Mouse (Mus musculus) heart, embryonic 15.5 days (tissue): ENCODE measurements around the gene Unc93b1. TPM values are rescaled to one million over a fixed set of nuclear protein-coding genes. Genes with fewer than 3 reads are reported as not detected.
A peak's percentile ranks its signal among the peaks of the same experiment; 100 is the strongest.

ENCODE experiments used
- ATAC-seq: fragments of 200-750 bp; cut with Nextera tagmentation; replicated peaks from 2 replicates; pipeline ENCODE4 v1.8.0; 2017; ENCODE audit warnings: low read depth, moderate TSS enrichment; ENCODE audit not compliant: insufficient number of reproducible peaks, insufficient read depth, low FRiP score
- H3K27ac ChIP-seq: fragments of 300-500 bp; sonication (generic); 2 replicates; pipeline ENCODE4 v1.5.1; 2015; ENCODE audit warnings: mild to moderate bottlenecking, inconsistent platforms
- H3K27me3 ChIP-seq: fragments of 300-500 bp; sonication (generic); 2 replicates; pipeline ENCODE4 v1.6.1; 2015; ENCODE audit warnings: inconsistent platforms
- H3K36me3 ChIP-seq: fragments of 300-500 bp; sonication (generic); 2 replicates; pipeline ENCODE4 v1.6.1; 2015; ENCODE audit warnings: mild to moderate bottlenecking, inconsistent platforms
- H3K4me1 ChIP-seq: fragments of 300-500 bp; sonication (generic); replicated peaks from 2 replicates; pipeline ENCODE4 v1.6.1; 2015; ENCODE audit warnings: inconsistent platforms
- H3K4me2 ChIP-seq: fragments of 300-500 bp; sonication (generic); 2 replicates; pipeline ENCODE4 v1.6.1; 2015; ENCODE audit warnings: inconsistent platforms, mild to moderate bottlenecking, moderate library complexity
- H3K4me3 ChIP-seq: fragments of 300-500 bp; sonication (generic); 2 replicates; pipeline ENCODE4 v1.5.1; 2015; ENCODE audit warnings: mild to moderate bottlenecking, inconsistent platforms
- H3K9ac ChIP-seq: fragments of 300-500 bp; sonication (generic); 2 replicates; pipeline ENCODE4 v1.6.1; 2015; ENCODE audit warnings: mild to moderate bottlenecking, inconsistent platforms
- H3K9me3 ChIP-seq: fragments of 300-500 bp; sonication (generic); replicated peaks from 2 replicates; pipeline ENCODE4 v1.6.1; 2016; ENCODE audit warnings: inconsistent platforms
- WGBS: fragments of 180-500 bp; shearing (Covaris S2); methylation state at CpG from one replicate; pipeline ENCODE4 v1.1.7; 2015; ENCODE audit warnings: mixed read lengths; 5-methylcytosine and 5-hydroxymethylcytosine counted together
- polyA plus RNA-seq: library from polyadenylated mRNA; unstranded; fragments of >200 nt; fragmentation: Nextera tagmentation; extraction: Ambion mirVana; gene quantifications from 2 replicates; pipeline ENCODE4 v1.2.1, GENCODE M21; 2015

Unc93b1 gene
- 15.0 and 21.8 TPM in 2 replicates for polyA plus RNA-seq

GRCm38 (mm10) chr19:3935032-3935895 lies at the start of gene Unc93b1:
Gene Unc93b1 (plus strand): TSS chr19:3935186.
- Histone ChIP-seq H3K27ac (peak within 1 kb of the TSS; percentile 60), H3K9ac (peak within 1 kb of the TSS; percentile 67), H3K36me3 (no peaks in the 10 kb centered on the region), H3K9me3 (no peaks in the 10 kb centered on the region), H3K4me2 (peak within 1 kb of the TSS; percentile 97), H3K4me3 (peak within 1 kb of the TSS; percentile 66), H3K27me3 (no peaks in the 10 kb centered on the region), H3K4me1 (peaks cover 22% of the 10 kb centered on the region)
- WGBS: 7% methylated on average over 42 of the region's 42 CpGs
- ATAC-seq: peak; percentile 77

- H3K9ac ChIP-seq: no peak overlapping the region
- peaks cover 24% of the 10 kb centered on the region for H3K4me1 ChIP-seq
- no peak overlapping the region for H3K4me3 ChIP-seq
- 91% methylated on average over 5 of the region's 5 CpGs for WGBS
- ATAC-seq: no peak
- H3K36me3 ChIP-seq: peaks cover 49% of the 10 kb centered on the region
- H3K27ac ChIP-seq: no peak overlapping the region
- no peaks in the 10 kb centered on the region for H3K27me3 ChIP-seq
- no peaks in the 10 kb centered on the region for H3K9me3 ChIP-seq
- no peak overlapping the region for H3K4me2 ChIP-seq
Measured at GRCm38 (mm10) chr19:3889096-3889495, 45.9 kb upstream of the Unc93b1 start.

- Histone ChIP-seq H3K4me2 (no peak overlapping the region), H3K9ac (no peak overlapping the region), H3K9me3 (no peaks in the 10 kb centered on the region), H3K4me3 (no peak overlapping the region), H3K4me1 (peaks cover 16% of the 10 kb centered on the region), H3K27ac (no peak overlapping the region), H3K36me3 (peaks cover 56% of the 10 kb centered on the region), H3K27me3 (no peaks in the 10 kb centered on the region)
- ATAC-seq: no peak
- WGBS: 82% methylated on average over 8 of the region's 8 CpGs
Measured at GRCm38 (mm10) chr19:3890181-3890580, 44.8 kb upstream of the Unc93b1 start.

GRCm38 (mm10) chr19:3893545-3894116 lies 41.4 kb upstream of the Unc93b1 start:
- H3K9me3 ChIP-seq: no peaks in the 10 kb centered on the region
- WGBS: 57% methylated on average over 4 of the region's 4 CpGs
- H3K9ac ChIP-seq: no peak overlapping the region
- peaks cover 19% of the 10 kb centered on the region for H3K4me1 ChIP-seq
- peak; percentile 63; the same call in 1 of the 2 replicates for ATAC-seq
- H3K27me3 ChIP-seq: no peaks in the 10 kb centered on the region
- H3K27ac ChIP-seq: peak overlapping the region; percentile 31; the same call in 1 of the 2 replicates
- H3K4me2 ChIP-seq: no peak overlapping the region
- no peak overlapping the region for H3K4me3 ChIP-seq
- H3K36me3 ChIP-seq: peaks cover 59% of the 10 kb centered on the region

GRCm38 (mm10) chr19:3894294-3894693 lies 40.7 kb upstream of the Unc93b1 start:
- Histone ChIP-seq H3K27me3 (no peaks in the 10 kb centered on the region), H3K36me3 (peaks cover 57% of the 10 kb centered on the region), H3K4me1 (peaks cover 19% of the 10 kb centered on the region), H3K4me3 (no peak overlapping the region), H3K9ac (no peak overlapping the region), H3K27ac (no peak overlapping the region), H3K4me2 (no peak overlapping the region), H3K9me3 (no peaks in the 10 kb centered on the region)
- 86% methylated on average over 2 of the region's 2 CpGs for WGBS
- no peak for ATAC-seq

- peaks cover 54% of the 10 kb centered on the region for H3K36me3 ChIP-seq
- peaks cover 19% of the 10 kb centered on the region for H3K4me1 ChIP-seq
- no peaks in the 10 kb centered on the region for H3K27me3 ChIP-seq
- no peaks in the 10 kb centered on the region for H3K9me3 ChIP-seq
- no peak overlapping the region for H3K9ac ChIP-seq
- no peak overlapping the region for H3K27ac ChIP-seq
- no peak overlapping the region for H3K4me2 ChIP-seq
- ATAC-seq: no peak
- H3K4me3 ChIP-seq: no peak overlapping the region
- 30% methylated on average over 3 of the region's 3 CpGs for WGBS
Measured at GRCm38 (mm10) chr19:3895171-3895631, 39.8 kb upstream of the Unc93b1 start.

- Histone ChIP-seq H3K9ac (no peak overlapping the region), H3K4me3 (no peak overlapping the region), H3K4me1 (peaks cover 19% of the 10 kb centered on the region), H3K36me3 (peaks cover 46% of the 10 kb centered on the region), H3K4me2 (no peak overlapping the region), H3K27ac (no peak overlapping the region), H3K9me3 (no peaks in the 10 kb centered on the region), H3K27me3 (no peaks in the 10 kb centered on the region)
- ATAC-seq: no peak
- WGBS: 88% methylated on average over 10 of the region's 10 CpGs
Measured at GRCm38 (mm10) chr19:3896208-3896607, 38.8 kb upstream of the Unc93b1 start.

- 91% methylated on average over 5 of the region's 5 CpGs for WGBS
- ATAC-seq: no peak
- peaks cover 19% of the 10 kb centered on the region for H3K4me1 ChIP-seq
- H3K27me3 ChIP-seq: no peaks in the 10 kb centered on the region
- no peaks in the 10 kb centered on the region for H3K9me3 ChIP-seq
- no peak overlapping the region for H3K4me3 ChIP-seq
- H3K27ac ChIP-seq: no peak overlapping the region
- peaks cover 48% of the 10 kb centered on the region for H3K36me3 ChIP-seq
- H3K9ac ChIP-seq: no peak overlapping the region
- no peak overlapping the region for H3K4me2 ChIP-seq
Measured at GRCm38 (mm10) chr19:3897557-3897956, 37.4 kb upstream of the Unc93b1 start.

- H3K9ac ChIP-seq: no peak overlapping the region
- no peaks in the 10 kb centered on the region for H3K27me3 ChIP-seq
- ATAC-seq: no peak
- H3K27ac ChIP-seq: no peak overlapping the region
- H3K4me3 ChIP-seq: no peak overlapping the region
- WGBS: 82% methylated on average over 7 of the region's 7 CpGs
- H3K4me2 ChIP-seq: no peak overlapping the region
- H3K9me3 ChIP-seq: no peaks in the 10 kb centered on the region
- peaks cover 12% of the 10 kb centered on the region; the same call in 1 of the 2 replicates for H3K4me1 ChIP-seq
- H3K36me3 ChIP-seq: peaks cover 46% of the 10 kb centered on the region
Measured at GRCm38 (mm10) chr19:3898952-3899351, 36.0 kb upstream of the Unc93b1 start.

GRCm38 (mm10) chr19:3899618-3900017 lies 35.4 kb upstream of the Unc93b1 start:
- ATAC-seq: no peak
- Histone ChIP-seq H3K4me2 (no peak overlapping the region), H3K27ac (no peak overlapping the region), H3K4me3 (no peak overlapping the region), H3K9me3 (no peaks in the 10 kb centered on the region), H3K36me3 (peaks cover 43% of the 10 kb centered on the region), H3K27me3 (no peaks in the 10 kb centered on the region), H3K4me1 (peaks cover 18% of the 10 kb centered on the region), H3K9ac (no peak overlapping the region)
- 88% methylated on average over 4 of the region's 4 CpGs for WGBS

- Histone ChIP-seq H3K4me2 (no peak overlapping the region), H3K9me3 (no peaks in the 10 kb centered on the region), H3K4me3 (no peak overlapping the region), H3K27ac (no peak overlapping the region), H3K4me1 (peaks cover 42% of the 10 kb centered on the region), H3K9ac (no peak overlapping the region), H3K27me3 (no peaks in the 10 kb centered on the region), H3K36me3 (peaks cover 24% of the 10 kb centered on the region)
- no peak for ATAC-seq
- 77% methylated on average over 12 of the region's 12 CpGs for whole genome bisulfite sequencing
Measured at GRCm38 (mm10) chr19:3902966-3903365, 32.0 kb upstream of the Unc93b1 start.
